Mouse (Mus musculus): ENCODE measurements around the gene Mlxipl. TPM values are rescaled to one million over a fixed set of nuclear protein-coding genes. Genes with fewer than 3 reads are reported as not detected.

The Mlxipl gene
- polyA plus RNA-seq, 1 experiment from 2014 or later, result 2.0 TPM

- peaks cover 20% of the 10 kb centered on the region; the same call in 1 of the 2 replicates for H3K27me3 ChIP-seq
- WGBS, result 89% methylated on average over 5 of the region's 5 CpGs
- H3K4me1 ChIP-seq, result peaks cover 13% of the 10 kb centered on the region
- H3K27ac ChIP-seq (replicated peaks), result no peak overlapping the region
- 0 out of 2 replicates have a peak, but pooled peaks cover 6% of the 10 kb centered on the region for H3K36me3 ChIP-seq
- H3K4me2 ChIP-seq (replicated peaks), result no peak overlapping the region
- H3K9ac ChIP-seq (replicated peaks), result no peak overlapping the region
- no peaks in the 10 kb centered on the region for H3K9me3 ChIP-seq
- no peak overlapping the region for H3K4me3 ChIP-seq
- no peak for ATAC-seq (ENCODE audit: low FRiP score, low read depth)
Observed at GRCm38 (mm10) chr5:135080539-135080938, 9.2 kb upstream of the Mlxipl start.

DNA sequence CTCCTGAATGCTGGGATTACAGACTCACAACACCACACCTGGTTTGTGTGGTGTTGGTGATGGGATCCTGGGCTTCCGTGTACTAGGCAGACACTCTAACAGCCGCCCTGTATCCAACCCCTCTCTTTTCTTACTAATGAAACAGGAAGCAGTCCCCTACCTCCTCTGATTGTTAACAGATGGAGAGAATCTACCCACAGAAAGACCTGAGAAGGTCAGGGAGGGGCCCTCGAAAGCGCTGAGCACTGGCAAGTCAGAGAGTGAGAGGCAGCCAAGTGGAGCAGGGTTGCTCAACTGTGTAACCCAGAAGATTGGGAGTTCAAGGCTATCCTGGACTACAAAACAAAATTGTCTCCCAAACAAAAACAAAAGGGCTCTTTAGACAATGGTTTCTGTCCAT is 2.8 kb upstream of the Mlxipl start:
- Histone ChIP-seq H3K4me2 (replicated peaks) (no peak overlapping the region), H3K4me3 (no peak overlapping the region), H3K27me3 (peaks cover 51% of the 10 kb centered on the region), H3K36me3 (no peaks in the 10 kb centered on the region), H3K9me3 (no peaks in the 10 kb centered on the region), H3K9ac (replicated peaks) (no peak overlapping the region), H3K4me1 (0 out of 2 replicates have a peak, but pooled peaks cover 6% of the 10 kb centered on the region), H3K27ac (replicated peaks) (no peak overlapping the region)
- WGBS, result 77% methylated on average over 4 of the region's 4 CpGs
- ATAC-seq (ENCODE audit: low FRiP score, low read depth), result no peak

- no peak overlapping the region for H3K9ac ChIP-seq (replicated peaks)
- no peaks in the 10 kb centered on the region for H3K4me1 ChIP-seq
- H3K27ac ChIP-seq (replicated peaks), result no peak overlapping the region
- no peaks in the 10 kb centered on the region for H3K36me3 ChIP-seq
- no peaks in the 10 kb centered on the region for H3K9me3 ChIP-seq
- H3K4me2 ChIP-seq (replicated peaks), result no peak overlapping the region
- WGBS, result 63% methylated on average over 1 of the region's 1 CpGs
- ATAC-seq (ENCODE audit: low FRiP score, low read depth), result no peak
- peaks cover 17% of the 10 kb centered on the region for H3K27me3 ChIP-seq
- no peak overlapping the region for H3K4me3 ChIP-seq
Observed at GRCm38 (mm10) chr5:135100981-135101380, 11.3 kb downstream of the Mlxipl start.

- H3K4me1 ChIP-seq, result peaks cover 16% of the 10 kb centered on the region
- no peak overlapping the region for H3K9ac ChIP-seq (replicated peaks)
- WGBS, result 62% methylated on average over 11 of the region's 11 CpGs
- no peaks in the 10 kb centered on the region for H3K9me3 ChIP-seq
- H3K36me3 ChIP-seq, result no peaks in the 10 kb centered on the region
- H3K4me3 ChIP-seq, result no peak overlapping the region
- peaks cover 45% of the 10 kb centered on the region for H3K27me3 ChIP-seq
- H3K4me2 ChIP-seq (replicated peaks), result no peak overlapping the region
- ATAC-seq (ENCODE audit: low FRiP score, low read depth), result no peak
- H3K27ac ChIP-seq (replicated peaks), result no peak overlapping the region
Observed at GRCm38 (mm10) chr5:135103999-135104660, 14.4 kb downstream of the Mlxipl start.

DNA sequence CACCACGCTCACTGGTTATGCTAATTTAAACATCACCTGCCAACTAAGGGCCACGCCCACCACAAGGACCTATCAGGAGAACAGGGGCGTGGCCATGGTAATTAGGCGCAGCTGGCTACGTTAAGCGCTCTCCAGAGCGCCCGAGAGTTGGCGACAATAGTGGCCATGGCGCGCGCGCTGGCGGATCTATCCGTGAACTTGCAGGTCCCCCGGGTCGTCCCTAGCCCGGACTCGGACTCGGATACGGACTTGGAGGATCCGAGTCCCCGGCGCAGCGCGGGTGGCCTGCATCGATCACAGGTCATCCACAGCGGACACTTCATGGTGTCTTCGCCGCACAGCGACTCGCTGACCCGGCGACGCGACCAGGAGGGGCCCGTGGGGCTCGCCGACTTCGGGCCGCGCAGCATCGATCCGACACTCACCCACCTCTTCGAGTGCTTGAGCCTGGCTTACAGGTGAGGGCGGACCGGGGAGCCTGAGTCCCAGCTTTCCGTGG is 17.1 kb downstream of the Mlxipl start:
- Histone ChIP-seq H3K27me3 (peaks cover 63% of the 10 kb centered on the region), H3K4me2 (replicated peaks) (peak overlapping the region; percentile 92)

GRCm38 (mm10) chr5:135107521-135108501 is 18.1 kb downstream of the Mlxipl start:
- Histone ChIP-seq H3K27me3 (peaks cover 63% of the 10 kb centered on the region), H3K27ac (replicated peaks) (no peak overlapping the region), H3K4me2 (replicated peaks) (peak overlapping the region; percentile 92), H3K4me1 (peaks cover 16% of the 10 kb centered on the region), H3K9me3 (0 out of 2 replicates have a peak, but pooled peaks cover 6% of the 10 kb centered on the region), H3K9ac (replicated peaks) (no peak overlapping the region), H3K4me3 (peak overlapping the region; percentile 55), H3K36me3 (no peaks in the 10 kb centered on the region)
- WGBS, result 12% methylated on average over 40 of the region's 40 CpGs
- ATAC-seq (ENCODE audit: low FRiP score, low read depth), result peak; percentile 32; the same call in 1 of the 2 replicates

More for the DNA sequence above, 17.1 kb downstream of the Mlxipl start:
- H3K4me3 ChIP-seq, result peak overlapping the region; percentile 55
- peak overlapping the region; percentile 34; the same call in 1 of the 2 replicates for H3K9ac ChIP-seq (replicated peaks)
- H3K36me3 ChIP-seq, result no peaks in the 10 kb centered on the region
- 0 out of 2 replicates have a peak, but pooled peaks cover 5% of the 10 kb centered on the region for H3K9me3 ChIP-seq
- H3K27ac ChIP-seq (replicated peaks), result no peak overlapping the region
- ATAC-seq (ENCODE audit: low FRiP score, low read depth), result peak; percentile 88
- WGBS, result under 1% methylated on average over 48 of the region's 48 CpGs
- H3K4me1 ChIP-seq, result peaks cover 16% of the 10 kb centered on the region

DNA sequence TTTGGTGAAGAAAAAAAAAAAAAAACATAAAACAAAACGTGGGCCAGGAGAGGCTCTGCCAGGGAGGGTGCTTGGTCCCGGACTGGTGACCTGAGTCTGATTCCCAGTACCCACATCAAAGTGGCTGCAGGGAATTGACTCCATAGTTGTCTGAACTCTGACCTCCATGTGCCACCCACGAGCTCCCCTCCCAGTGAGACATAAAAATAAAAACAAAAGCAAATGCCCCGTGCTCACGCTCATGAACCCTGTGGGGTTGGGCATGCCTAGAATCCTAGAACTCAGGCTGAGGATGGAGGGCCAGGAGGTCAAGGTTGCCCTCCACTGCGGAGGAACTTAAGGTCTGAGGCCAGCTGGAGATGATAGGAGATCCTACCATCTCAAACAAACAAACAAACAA is 19.3 kb downstream of the Mlxipl start:
- 54% methylated on average over 6 of the region's 6 CpGs for WGBS
- peaks cover 16% of the 10 kb centered on the region for H3K4me1 ChIP-seq
- no peaks in the 10 kb centered on the region for H3K36me3 ChIP-seq
- H3K4me3 ChIP-seq, result no peak overlapping the region
- peaks cover 63% of the 10 kb centered on the region for H3K27me3 ChIP-seq
- H3K27ac ChIP-seq (replicated peaks), result no peak overlapping the region
- ATAC-seq (ENCODE audit: low FRiP score, low read depth), result no peak
- H3K9ac ChIP-seq (replicated peaks), result no peak overlapping the region
- H3K4me2 ChIP-seq (replicated peaks), result no peak overlapping the region
- H3K9me3 ChIP-seq, result 0 out of 2 replicates have a peak, but pooled peaks cover 6% of the 10 kb centered on the region

DNA sequence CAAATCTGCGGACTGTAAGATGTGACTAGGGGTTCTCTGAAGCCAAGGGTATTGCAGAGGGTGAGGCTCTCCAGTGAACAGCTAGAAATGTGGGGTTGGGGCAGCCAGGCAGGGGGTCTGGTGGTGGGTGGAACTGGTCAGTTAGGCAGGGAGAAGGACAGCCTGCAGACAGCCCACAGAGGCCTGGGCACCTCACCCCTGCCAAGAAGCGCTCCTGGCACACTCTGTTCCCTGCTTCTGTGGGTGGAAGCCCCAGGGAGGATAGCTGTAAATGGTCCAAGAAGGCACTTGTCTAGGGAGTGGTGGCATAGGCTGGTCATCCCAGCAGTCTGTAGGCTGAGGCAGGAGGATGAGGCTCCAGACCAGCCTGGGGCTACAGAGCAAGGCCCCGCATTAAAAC is 19.7 kb downstream of the Mlxipl start:
- 86% methylated on average over 3 of the region's 3 CpGs for WGBS
- no peak for ATAC-seq (ENCODE audit: low FRiP score, low read depth)
- peaks cover 16% of the 10 kb centered on the region for H3K4me1 ChIP-seq
- H3K27ac ChIP-seq (replicated peaks), result no peak overlapping the region
- H3K4me2 ChIP-seq (replicated peaks), result no peak overlapping the region
- H3K36me3 ChIP-seq, result no peaks in the 10 kb centered on the region
- 0 out of 2 replicates have a peak, but pooled peaks cover 6% of the 10 kb centered on the region for H3K9me3 ChIP-seq
- H3K4me3 ChIP-seq, result no peak overlapping the region
- no peak overlapping the region for H3K9ac ChIP-seq (replicated peaks)
- peaks cover 61% of the 10 kb centered on the region for H3K27me3 ChIP-seq

DNA sequence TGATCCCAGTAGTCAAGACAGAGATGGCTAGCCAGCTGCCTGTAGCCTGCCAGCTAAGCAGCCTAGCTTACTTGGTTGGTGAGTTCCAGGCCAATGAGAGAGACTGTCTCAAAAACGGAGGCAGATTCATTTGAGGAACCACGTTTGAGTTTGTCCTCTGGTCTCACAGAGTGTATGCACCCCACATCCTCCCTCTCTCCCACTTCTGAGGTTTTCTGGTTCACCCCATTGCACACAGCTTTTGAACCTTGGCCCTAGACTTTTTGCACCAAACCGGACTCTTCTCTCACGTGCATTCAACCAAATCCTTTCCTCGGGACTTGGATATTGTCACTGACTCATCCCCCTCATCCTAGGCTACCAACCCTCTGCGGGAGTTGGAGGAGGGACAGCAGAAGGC is 20.3 kb downstream of the Mlxipl start:
- WGBS, result 65% methylated on average over 6 of the region's 6 CpGs
- Histone ChIP-seq H3K4me2 (replicated peaks) (no peak overlapping the region), H3K9me3 (0 out of 2 replicates have a peak, but pooled peaks cover 6% of the 10 kb centered on the region), H3K27ac (replicated peaks) (no peak overlapping the region), H3K4me1 (peaks cover 16% of the 10 kb centered on the region), H3K9ac (replicated peaks) (no peak overlapping the region), H3K4me3 (no peak overlapping the region), H3K27me3 (peaks cover 56% of the 10 kb centered on the region), H3K36me3 (no peaks in the 10 kb centered on the region)
- ATAC-seq (ENCODE audit: low FRiP score, low read depth), result no peak

GRCm38 (mm10) chr5:135113782-135114181 is 24.1 kb downstream of the Mlxipl start:
- no peaks in the 10 kb centered on the region for H3K36me3 ChIP-seq
- H3K9me3 ChIP-seq, result 0 out of 2 replicates have a peak, but pooled peaks cover 6% of the 10 kb centered on the region
- H3K27ac ChIP-seq (replicated peaks), result no peak overlapping the region
- H3K4me2 ChIP-seq (replicated peaks), result no peak overlapping the region
- H3K9ac ChIP-seq (replicated peaks), result no peak overlapping the region
- H3K4me3 ChIP-seq, result no peak overlapping the region
- peaks cover 21% of the 10 kb centered on the region for H3K27me3 ChIP-seq
- ATAC-seq (ENCODE audit: low FRiP score, low read depth), result no peak
- no peaks in the 10 kb centered on the region for H3K4me1 ChIP-seq
- 88% methylated on average over 12 of the region's 12 CpGs for WGBS

DNA sequence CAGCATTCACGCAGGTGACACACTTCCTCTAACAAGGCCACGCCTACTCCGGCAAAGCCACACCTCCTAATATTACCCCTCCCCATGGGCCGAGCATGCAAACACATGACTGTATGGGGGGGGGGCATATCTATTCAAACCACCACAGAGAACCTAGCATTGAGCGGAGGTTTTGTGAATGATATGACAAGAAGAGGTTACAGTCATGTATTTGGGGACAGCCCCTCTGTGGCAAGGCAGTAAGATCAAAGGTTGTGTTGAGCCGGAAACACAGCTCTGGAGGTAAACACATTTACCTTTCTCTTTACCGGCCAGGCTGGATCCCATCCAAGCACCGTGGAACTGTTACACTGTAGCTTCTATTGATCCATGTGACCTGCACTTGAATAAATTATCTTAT is 25.6 kb downstream of the Mlxipl start:
- ATAC-seq (ENCODE audit: low FRiP score, low read depth), result no peak
- H3K36me3 ChIP-seq, result no peaks in the 10 kb centered on the region
- H3K9me3 ChIP-seq, result 0 out of 2 replicates have a peak, but pooled peaks cover 6% of the 10 kb centered on the region
- H3K4me2 ChIP-seq (replicated peaks), result no peak overlapping the region
- no peak overlapping the region for H3K9ac ChIP-seq (replicated peaks)
- no peaks in the 10 kb centered on the region for H3K4me1 ChIP-seq
- 89% methylated on average over 8 of the region's 8 CpGs for WGBS
- H3K27ac ChIP-seq (replicated peaks), result no peak overlapping the region
- no peak overlapping the region for H3K4me3 ChIP-seq
- H3K27me3 ChIP-seq, result peaks cover 7% of the 10 kb centered on the region
